Mouse (Mus musculus) heart, postnatal 0 days (tissue): ENCODE data around the gene Mzt1. TPM values are rescaled to one million over a fixed set of nuclear protein-coding genes. Genes with fewer than 3 reads are reported as not detected.

Source experiments
- ATAC-seq: fragments of 200-750 bp; cut with Nextera tagmentation; 2 replicates; pipeline ENCODE4 v1.8.0; 2017; ENCODE audit warnings: low read depth, moderate number of reproducible peaks, moderate library complexity; ENCODE audit not compliant: insufficient read depth
- DNase-seq: peaks from one replicate; pipeline ENCODE4 v3.0.0-alpha.2; 2016; ENCODE audit warnings: low spot score
- H3K27ac ChIP-seq: fragments of 300-500 bp; sonication (generic); 2 replicates; pipeline ENCODE4 v1.5.1; 2014; ENCODE audit warnings: low read depth, mild to moderate bottlenecking
- H3K27me3 ChIP-seq: fragments of 300-500 bp; sonication (generic); 2 replicates; pipeline ENCODE4 v1.6.1; 2014; ENCODE audit warnings: low read length, mixed read lengths; ENCODE audit not compliant: control insufficient read depth, insufficient read depth
- H3K36me3 ChIP-seq: fragments of 300-500 bp; sonication (generic); replicated peaks from 2 replicates; pipeline ENCODE4 v1.6.1; 2014; ENCODE audit warnings: low read length, mixed read lengths; ENCODE audit not compliant: control insufficient read depth, insufficient read depth
- H3K4me1 ChIP-seq: fragments of 300-500 bp; sonication (generic); 2 replicates; pipeline ENCODE4 v1.6.1; 2014; ENCODE audit warnings: antibody characterized with exemption; ENCODE audit not compliant: control insufficient read depth, insufficient read depth
- H3K4me2 ChIP-seq: fragments of 300-500 bp; sonication (generic); 2 replicates; pipeline ENCODE4 v1.6.1; 2014; ENCODE audit warnings: low read depth, mild to moderate bottlenecking, low read length, moderate library complexity
- H3K4me3 ChIP-seq: fragments of 300-500 bp; sonication (generic); 2 replicates; pipeline ENCODE4 v1.5.1; 2014; ENCODE audit warnings: low read depth, low read length
- H3K9ac ChIP-seq: fragments of 300-500 bp; sonication (generic); replicated peaks from 2 replicates; pipeline ENCODE4 v1.6.1; 2014; ENCODE audit warnings: low read depth, low read length, mixed read lengths
- H3K9me3 ChIP-seq: fragments of 300-500 bp; sonication (generic); replicated peaks from 2 replicates; pipeline ENCODE4 v1.6.1; 2016; ENCODE audit warnings: low read length; ENCODE audit not compliant: control insufficient read depth
- CTCF ChIP-seq: IDR thresholded peaks from 2 replicates; pipeline ENCODE4 v1.5.1; 2016; ENCODE audit warnings: antibody characterized with exemption, control low read depth, low read depth
- EP300 ChIP-seq: IDR thresholded peaks from 2 replicates; pipeline ENCODE4 v1.6.1; 2016; ENCODE audit warnings: antibody characterized with exemption, low read depth
- WGBS: fragments of 180-500 bp; shearing (Covaris S2); extraction: QIAGEN DNeasy Blood & Tissue Kit; methylation state at CpG from one replicate; pipeline ENCODE4 v1.1.7; 2014; 5-methylcytosine and 5-hydroxymethylcytosine counted together
- polyA plus RNA-seq: library from polyadenylated mRNA; unstranded; fragments of >200 nt; fragmentation: Nextera tagmentation; extraction: Ambion mirVana; gene quantifications from 2 replicates; pipeline ENCODE4 v1.2.1, GENCODE M21; 2015
- total RNA-seq: library from RNA; depleted of rRNA; stranded (reverse); fragments of >200 nt; gene quantifications from 2 replicates; pipeline ENCODE4 v1.2.3, GENCODE M21; 2014; ENCODE audit warnings: low replicate concordance

The Mzt1 gene
- total and polyA plus RNA-seq, 2 experiments from 2014 or later, result 64.1 to 84.6 TPM

- WGBS, result 8% methylated on average over 7 of the region's 7 CpGs
- Histone ChIP-seq H3K9me3 (no peaks in the 10 kb centered on the region), H3K27me3 (no peaks in the 10 kb centered on the region), H3K36me3 (no peaks in the 10 kb centered on the region), H3K4me1 (peaks cover 11% of the 10 kb centered on the region; the same call in 1 of the 2 replicates), H3K9ac (no peak overlapping the region), H3K4me3 (peak overlapping the region; percentile 6; the same call in 1 of the 2 replicates), H3K27ac (peak overlapping the region; percentile 32), H3K4me2 (peak overlapping the region; percentile 45)
- no peak for DNase-seq
- no peak for TF ChIP-seq EP300
- TF ChIP-seq CTCF, result no peak
- peak; percentile 55 for ATAC-seq
Observed at GRCm38 (mm10) chr14:99018691-99019090, 27.2 kb downstream of the Mzt1 start.

DNA sequence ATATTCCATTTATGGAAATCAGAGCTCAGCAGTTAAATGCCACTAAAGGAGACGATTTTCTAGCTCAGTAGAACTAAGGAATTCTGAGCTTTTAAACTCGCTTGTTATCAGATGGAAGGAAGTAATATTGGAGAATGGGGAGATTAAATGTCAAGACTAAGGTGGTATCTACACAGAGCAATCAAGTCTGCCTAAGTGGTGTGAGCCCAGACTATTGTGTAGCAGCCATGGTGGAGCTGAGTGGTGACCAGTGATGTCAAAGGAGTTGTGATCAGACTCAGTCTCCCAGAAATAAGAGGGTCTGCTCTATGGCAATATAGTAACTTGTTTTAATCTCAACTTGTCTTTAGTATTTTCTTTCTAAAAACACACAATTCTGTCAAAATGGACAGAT is 35.0 kb downstream of the Mzt1 start:
- Histone ChIP-seq H3K36me3 (no peaks in the 10 kb centered on the region), H3K4me1 (peaks cover 22% of the 10 kb centered on the region), H3K9ac (no peak overlapping the region), H3K27me3 (no peaks in the 10 kb centered on the region), H3K4me3 (no peak overlapping the region), H3K27ac (peak overlapping the region; percentile 98), H3K4me2 (no peak overlapping the region), H3K9me3 (no peaks in the 10 kb centered on the region)
- DNase-seq (no peak), ATAC-seq (peak; percentile 42)
- TF ChIP-seq EP300 (no peak), CTCF (no peak)
- 1% methylated on average over 2 of the region's 2 CpGs for WGBS

GRCm38 (mm10) chr14:99010224-99010919 is 35.6 kb downstream of the Mzt1 start:
- ATAC-seq (peak; percentile 90), DNase-seq (peak; percentile 77)
- no peaks in the 10 kb centered on the region for H3K27me3 ChIP-seq
- H3K4me2 ChIP-seq, result peak overlapping the region; percentile 35; the same call in 1 of the 2 replicates
- no peak overlapping the region; the same call in 1 of the 2 replicates for H3K9ac ChIP-seq
- TF ChIP-seq EP300 (peak; percentile 15; the same call in 1 of the 2 replicates), CTCF (no peak)
- WGBS, result 9% methylated on average over 8 of the region's 8 CpGs
- peak overlapping the region; percentile 98 for H3K27ac ChIP-seq
- no peak overlapping the region; the same call in 1 of the 2 replicates for H3K4me3 ChIP-seq
- H3K36me3 ChIP-seq, result no peaks in the 10 kb centered on the region
- H3K9me3 ChIP-seq, result no peaks in the 10 kb centered on the region
- peaks cover 22% of the 10 kb centered on the region for H3K4me1 ChIP-seq

DNA sequence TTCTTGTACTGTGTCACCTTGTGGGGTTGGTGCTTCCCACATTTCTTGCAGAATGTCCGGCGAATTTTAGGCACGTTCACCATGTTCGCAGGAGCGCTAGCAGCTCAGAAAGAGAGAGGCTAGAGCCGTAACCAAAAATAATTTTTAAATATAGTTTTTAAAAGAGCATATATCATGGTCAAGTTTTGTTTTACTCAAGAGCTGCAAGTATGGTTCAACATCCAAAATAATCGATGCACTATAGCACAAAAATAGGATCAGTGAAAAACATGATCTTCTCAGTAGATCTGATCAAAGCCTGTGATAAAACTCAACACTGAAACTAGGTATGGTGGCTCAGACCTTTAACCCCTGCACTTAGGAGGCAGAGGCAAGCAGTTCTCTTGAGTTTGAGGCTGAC is 51.7 kb downstream of the Mzt1 start, which contains the start of gene Rpl36a-ps1:
Rpl36a-ps1 (minus strand) TSS at position 101 of the 400 bp plus-strand sequence.
- DNase-seq (no peak), ATAC-seq (no peak)
- no peak within 1 kb of the TSS for H3K4me2 ChIP-seq
- H3K4me1 ChIP-seq, result no peaks in the 10 kb centered on the region
- TF ChIP-seq CTCF, result no peak
- no peak for TF ChIP-seq EP300
- no peaks in the 10 kb centered on the region for H3K27me3 ChIP-seq
- no peak within 1 kb of the TSS for H3K9ac ChIP-seq
- WGBS, result 92% methylated on average over 7 of the region's 7 CpGs
- no peaks in the 10 kb centered on the region for H3K9me3 ChIP-seq
- H3K4me3 ChIP-seq, result no peak within 1 kb of the TSS
- no peak within 1 kb of the TSS for H3K27ac ChIP-seq
- H3K36me3 ChIP-seq, result no peaks in the 10 kb centered on the region

DNA sequence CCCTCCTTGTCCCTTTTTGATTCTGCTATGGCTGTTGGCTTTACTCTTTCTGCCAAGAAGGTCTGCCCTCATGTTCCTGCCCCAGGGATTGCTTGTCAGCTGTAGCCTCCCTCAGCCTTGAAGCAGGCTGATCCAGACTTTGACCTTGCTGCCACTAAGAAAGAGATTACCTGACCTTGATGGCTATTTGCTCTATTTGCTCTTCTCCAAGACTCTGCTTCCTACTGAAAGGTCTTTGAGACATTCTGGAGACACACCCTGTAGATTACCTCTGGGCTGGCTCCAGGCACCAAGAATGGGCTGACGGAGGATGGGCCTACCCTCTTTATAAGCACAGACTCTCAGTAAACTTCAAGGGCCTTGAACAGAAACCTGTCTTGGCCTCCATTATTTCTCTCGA is 53.5 kb downstream of the Mzt1 start:
- Histone ChIP-seq H3K4me1 (no peaks in the 10 kb centered on the region), H3K4me3 (no peak overlapping the region), H3K36me3 (no peaks in the 10 kb centered on the region), H3K4me2 (no peak overlapping the region), H3K27me3 (no peaks in the 10 kb centered on the region), H3K9ac (no peak overlapping the region), H3K27ac (no peak overlapping the region), H3K9me3 (no peaks in the 10 kb centered on the region)
- WGBS, result 87% methylated on average over 2 of the region's 2 CpGs
- TF ChIP-seq EP300, result no peak
- no peak for TF ChIP-seq CTCF
- DNase-seq (no peak), ATAC-seq (no peak)
